Mouse (Mus musculus) heart, postnatal 0 days (tissue): ENCODE data around the gene S100a7a.

Source experiments
- CTCF ChIP-seq: IDR thresholded peaks from 2 replicates; pipeline ENCODE4 v1.5.1; 2016; ENCODE audit warnings: antibody characterized with exemption, control low read depth, low read depth
- EP300 ChIP-seq: IDR thresholded peaks from 2 replicates; pipeline ENCODE4 v1.6.1; 2016; ENCODE audit warnings: antibody characterized with exemption, low read depth

GRCm38 (mm10) chr3:90607361-90607760 is 46.5 kb upstream of the S100a7a start:
- no peak for TF ChIP-seq EP300
- TF ChIP-seq CTCF, result no peak
